Mouse (Mus musculus): ENCODE results near the gene Cracr2a. TPM values are rescaled to one million over a fixed set of nuclear protein-coding genes. Genes with fewer than 3 reads are reported as not detected.

Cracr2a gene
- total and polyA plus RNA-seq, 2 experiments: 0.07 to 0.09 TPM

DNA sequence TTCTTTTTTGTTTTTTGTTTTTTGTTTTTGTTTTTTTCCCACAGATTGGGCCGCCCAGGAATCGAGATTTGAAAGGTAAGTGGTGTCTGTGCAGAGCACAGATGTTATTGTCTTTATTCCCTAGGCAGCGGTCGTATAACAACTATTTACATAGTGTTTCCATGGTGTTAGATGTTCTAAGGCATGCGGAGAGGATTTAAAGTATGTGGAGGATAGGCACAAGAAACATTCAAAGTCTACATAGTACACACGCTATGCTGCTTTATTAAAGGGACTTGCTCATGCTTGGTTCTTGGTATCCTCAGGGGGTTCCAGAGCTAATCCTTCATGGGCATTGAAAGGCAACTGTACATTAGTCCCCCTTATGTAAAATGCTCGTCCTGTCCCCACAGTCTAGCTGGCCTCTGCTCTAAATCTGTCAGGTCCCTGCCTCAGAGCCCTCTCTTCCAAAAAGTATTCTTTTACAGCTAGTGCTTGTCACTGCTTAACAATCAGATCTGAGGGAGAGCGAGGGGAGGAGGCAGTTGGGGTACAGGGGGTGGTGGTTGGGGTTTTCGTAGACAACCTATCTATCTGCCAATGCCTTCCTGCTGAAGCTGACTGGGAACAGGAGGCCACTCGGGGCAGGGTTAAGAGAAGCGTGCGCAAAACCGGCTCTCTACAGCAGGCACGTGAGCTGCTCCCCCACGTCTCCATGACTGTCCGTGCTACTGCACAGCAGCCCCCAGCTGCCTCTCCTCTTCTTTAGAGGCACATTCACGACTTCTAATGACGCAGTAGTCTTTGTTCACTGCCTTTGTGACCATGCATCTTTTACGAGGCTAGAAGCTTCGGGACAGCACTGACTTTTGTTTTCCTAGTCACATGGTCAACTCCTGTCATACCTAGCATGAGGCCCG lies 156.3 kb downstream of the Cracr2a start:
- Histone ChIP-seq H3K27me3 (ENCODE audit: control insufficient read depth, insufficient read depth, low read length) (no peaks in the 10 kb centered on the region), H3K4me3 (ENCODE audit: insufficient read depth, low read depth, low read length) (no peak overlapping the region), H3K36me3 (ENCODE audit: control insufficient read depth, insufficient read depth, low read length) (no peaks in the 10 kb centered on the region), H3K4me1 (ENCODE audit: control insufficient read depth, insufficient read depth, low read length) (no peaks in the 10 kb centered on the region), H3K79me2 (ENCODE audit: control insufficient read depth, insufficient read depth, low read length) (no peaks in the 10 kb centered on the region), H3K27ac (replicated peaks; ENCODE audit: insufficient read depth, low read depth, low read length) (no peak overlapping the region), H3K9ac (ENCODE audit: low read depth, low read length) (no peak overlapping the region)
- TF ChIP-seq POLR2A (IDR thresholded peaks at IDR 0.05; ENCODE audit: extremely low read depth, insufficient read depth, low read length): no peak
- no peak for TF ChIP-seq CTCF (IDR thresholded peaks at IDR 0.05; ENCODE audit: low read depth, low read length)
- WGBS: 70% methylated on average over 21 of the region's 21 CpGs
- no peak for DNase-seq (ENCODE audit: extremely low read depth, low read depth, low spot score)

DNA sequence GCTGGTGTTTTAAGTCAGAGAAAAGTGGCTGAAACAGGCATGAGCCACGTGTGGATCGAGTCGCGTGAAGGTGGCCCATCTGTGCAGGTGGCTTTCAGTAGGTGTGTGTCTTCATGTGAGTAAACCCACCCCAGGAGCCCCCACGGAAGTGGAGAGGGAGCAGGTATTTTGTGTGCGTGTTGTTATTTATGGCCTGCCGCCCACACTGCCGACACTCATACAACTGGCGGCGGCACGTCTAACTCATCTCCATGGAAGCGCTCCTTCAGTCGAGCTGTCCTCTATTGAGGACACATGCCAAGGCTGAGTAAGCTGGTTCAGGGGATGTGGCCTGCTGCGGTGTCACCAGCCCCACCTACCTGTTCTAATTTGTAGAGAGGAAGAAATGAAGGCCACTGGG lies 158.7 kb downstream of the Cracr2a start:
- no peak overlapping the region for H3K9ac ChIP-seq (ENCODE audit: low read depth, low read length)
- no peaks in the 10 kb centered on the region for H3K4me1 ChIP-seq (ENCODE audit: control insufficient read depth, insufficient read depth, low read length)
- no peaks in the 10 kb centered on the region for H3K27me3 ChIP-seq (ENCODE audit: control insufficient read depth, insufficient read depth, low read length)
- no peaks in the 10 kb centered on the region for H3K79me2 ChIP-seq (ENCODE audit: control insufficient read depth, insufficient read depth, low read length)
- no peak overlapping the region for H3K4me3 ChIP-seq (ENCODE audit: insufficient read depth, low read depth, low read length)
- TF ChIP-seq CTCF (IDR thresholded peaks at IDR 0.05; ENCODE audit: low read depth, low read length) (no peak), POLR2A (IDR thresholded peaks at IDR 0.05; ENCODE audit: extremely low read depth, insufficient read depth, low read length) (no peak)
- WGBS: 91% methylated on average over 14 of the region's 14 CpGs
- H3K36me3 ChIP-seq (ENCODE audit: control insufficient read depth, insufficient read depth, low read length): no peaks in the 10 kb centered on the region
- H3K27ac ChIP-seq (replicated peaks; ENCODE audit: insufficient read depth, low read depth, low read length): no peak overlapping the region
- no peak for DNase-seq (ENCODE audit: extremely low read depth, low read depth, low spot score)

DNA sequence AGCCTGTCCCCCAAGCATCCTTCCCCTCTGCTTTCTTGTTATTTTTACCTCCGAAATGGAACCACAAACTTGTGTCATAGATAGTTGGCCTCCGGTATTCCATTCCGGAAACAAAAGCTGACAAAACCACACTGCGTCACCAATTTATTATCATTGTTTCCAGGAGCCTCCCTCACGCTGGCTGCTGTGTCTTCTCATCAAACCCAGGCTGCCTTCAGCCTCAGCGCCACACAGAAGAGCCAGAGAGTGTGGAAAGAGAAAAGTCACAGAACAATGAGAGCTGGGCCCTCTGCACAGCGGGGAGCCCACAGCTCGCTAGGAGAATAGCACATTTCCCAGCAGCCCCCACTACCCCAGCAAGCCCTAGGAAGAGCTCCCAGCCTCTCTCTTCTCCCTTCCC lies 162.0 kb downstream of the Cracr2a start:
- Histone ChIP-seq H3K27me3 (ENCODE audit: control insufficient read depth, insufficient read depth, low read length) (no peaks in the 10 kb centered on the region), H3K4me1 (ENCODE audit: control insufficient read depth, insufficient read depth, low read length) (no peaks in the 10 kb centered on the region), H3K79me2 (ENCODE audit: control insufficient read depth, insufficient read depth, low read length) (no peaks in the 10 kb centered on the region), H3K36me3 (ENCODE audit: control insufficient read depth, insufficient read depth, low read length) (no peaks in the 10 kb centered on the region), H3K9ac (ENCODE audit: low read depth, low read length) (no peak overlapping the region), H3K27ac (replicated peaks; ENCODE audit: insufficient read depth, low read depth, low read length) (no peak overlapping the region), H3K4me3 (ENCODE audit: insufficient read depth, low read depth, low read length) (no peak overlapping the region)
- 76% methylated on average over 8 of the region's 8 CpGs for WGBS
- TF ChIP-seq POLR2A (IDR thresholded peaks at IDR 0.05; ENCODE audit: extremely low read depth, insufficient read depth, low read length) (no peak), CTCF (IDR thresholded peaks at IDR 0.05; ENCODE audit: low read depth, low read length) (no peak)
- DNase-seq (ENCODE audit: extremely low read depth, low read depth, low spot score): no peak

Other genes starting within 250 kb of the Cracr2a start
- gene Parp11, start 114.5 kb upstream of the Cracr2a start, total RNA-seq (2014; rRNA removed): 7.5 and 9.4 TPM in 2 replicates
- gene Parp11, start 114.5 kb upstream of the Cracr2a start, polyA plus RNA-seq (2012; rRNA removed): 3.3 and 3.5 TPM in 2 replicates
- not detected in 2 replicates for gene Prmt8, start 208.1 kb downstream of the Cracr2a start, total RNA-seq (2014; rRNA removed)
- gene Prmt8, start 208.1 kb downstream of the Cracr2a start, polyA plus RNA-seq (2012; rRNA removed): not detected in 2 replicates